Mouse (Mus musculus) limb, embryonic 10.5 days (tissue): ENCODE data around the gene Sowahc. TPM values are rescaled to one million over a fixed set of nuclear protein-coding genes. Genes with fewer than 3 reads are reported as not detected.

Experiments
- DNase-seq: peaks from one replicate; pipeline ENCODE4 v3.0.0-alpha.2; 2017; ENCODE audit warnings: low spot score
- H3K27ac ChIP-seq: fragments of 300-500 bp; sonication (generic); 2 replicates; pipeline ENCODE4 v1.5.1; 2016; ENCODE audit warnings: mild to moderate bottlenecking
- H3K27me3 ChIP-seq: fragments of 300-500 bp; sonication (generic); 2 replicates; pipeline ENCODE4 v1.6.1; 2016; ENCODE audit warnings: low read depth, mild to moderate bottlenecking; ENCODE audit not compliant: poor library complexity, severe bottlenecking
- H3K36me3 ChIP-seq: fragments of 300-500 bp; sonication (generic); 2 replicates; pipeline ENCODE4 v1.6.1; 2016; ENCODE audit warnings: mild to moderate bottlenecking, moderate library complexity
- H3K4me1 ChIP-seq: fragments of 300-500 bp; sonication (generic); 2 replicates; pipeline ENCODE4 v1.6.1; 2016
- H3K4me3 ChIP-seq: fragments of 300-500 bp; sonication (generic); 2 replicates; pipeline ENCODE4 v1.5.1; 2016; ENCODE audit warnings: mild to moderate bottlenecking, moderate library complexity
- H3K9me3 ChIP-seq: fragments of 300-500 bp; sonication (generic); replicated peaks from 2 replicates; pipeline ENCODE4 v1.6.1; 2016; ENCODE audit warnings: mild to moderate bottlenecking
- WGBS: fragments of 180-500 bp; shearing (Covaris S2); methylation state at CpG from one replicate; pipeline ENCODE4 v1.1.7; 2016; 5-methylcytosine and 5-hydroxymethylcytosine counted together
- polyA plus RNA-seq: library from polyadenylated mRNA; unstranded; fragments of >200 nt; fragmentation: Nextera tagmentation; extraction: Ambion mirVana; gene quantifications from 2 replicates; pipeline ENCODE4 v1.2.1, GENCODE M21; 2016

The Sowahc gene
- polyA plus RNA-seq, 1 experiment from 2014 or later: 12.1 TPM

DNA sequence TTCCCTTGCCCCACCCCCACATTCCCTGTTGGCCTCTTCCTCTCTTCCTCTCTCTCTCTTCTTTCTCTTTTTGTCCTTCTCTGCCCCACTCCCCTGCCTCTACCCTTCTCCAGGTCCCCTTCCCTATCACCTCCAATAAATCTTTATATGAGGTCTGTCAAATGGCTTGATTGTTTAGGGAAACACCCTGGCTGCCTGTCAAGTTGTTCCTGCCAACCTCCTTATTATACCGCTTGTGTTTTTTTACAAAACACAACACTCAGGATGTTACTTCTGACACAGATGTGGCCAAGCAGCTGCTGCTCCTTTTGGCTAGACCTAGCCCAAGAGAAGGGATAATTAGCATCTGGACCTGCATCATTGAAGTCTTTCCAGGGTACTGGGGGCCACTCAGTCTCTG, 40.3 kb downstream of the Sowahc start:
- H3K9me3 ChIP-seq: no peaks in the 10 kb centered on the region
- no peak overlapping the region for H3K4me3 ChIP-seq
- H3K27me3 ChIP-seq: no peaks in the 10 kb centered on the region
- WGBS: 83% methylated on average over 1 of the region's 1 CpGs
- no peak overlapping the region for H3K27ac ChIP-seq
- no peak for DNase-seq
- H3K36me3 ChIP-seq: no peaks in the 10 kb centered on the region
- H3K4me1 ChIP-seq: peaks cover 26% of the 10 kb centered on the region

DNA sequence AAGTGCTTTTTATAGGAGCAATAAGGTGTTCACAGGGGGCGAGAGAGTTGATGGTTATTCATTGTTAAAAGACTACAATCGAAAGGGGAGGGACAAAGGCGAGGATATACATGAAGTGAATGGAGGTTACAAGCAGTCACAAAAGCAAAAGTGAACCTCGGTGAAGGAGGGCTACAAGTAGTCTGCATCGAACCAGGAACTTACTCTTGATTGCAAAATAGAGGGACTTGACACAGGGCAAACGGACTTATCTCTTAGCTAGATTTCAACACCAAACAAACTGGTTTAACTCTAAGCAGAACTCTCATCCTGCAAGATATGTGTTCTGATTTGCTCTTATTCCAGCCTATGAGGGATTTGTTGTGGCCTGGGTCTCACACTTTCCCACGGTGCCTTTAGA, 41.2 kb downstream of the Sowahc start:
- 88% methylated on average over 7 of the region's 7 CpGs for WGBS
- Histone ChIP-seq H3K9me3 (no peaks in the 10 kb centered on the region), H3K27me3 (no peaks in the 10 kb centered on the region), H3K36me3 (no peaks in the 10 kb centered on the region), H3K4me1 (peaks cover 30% of the 10 kb centered on the region), H3K4me3 (no peak overlapping the region), H3K27ac (no peak overlapping the region)
- DNase-seq: no peak

DNA sequence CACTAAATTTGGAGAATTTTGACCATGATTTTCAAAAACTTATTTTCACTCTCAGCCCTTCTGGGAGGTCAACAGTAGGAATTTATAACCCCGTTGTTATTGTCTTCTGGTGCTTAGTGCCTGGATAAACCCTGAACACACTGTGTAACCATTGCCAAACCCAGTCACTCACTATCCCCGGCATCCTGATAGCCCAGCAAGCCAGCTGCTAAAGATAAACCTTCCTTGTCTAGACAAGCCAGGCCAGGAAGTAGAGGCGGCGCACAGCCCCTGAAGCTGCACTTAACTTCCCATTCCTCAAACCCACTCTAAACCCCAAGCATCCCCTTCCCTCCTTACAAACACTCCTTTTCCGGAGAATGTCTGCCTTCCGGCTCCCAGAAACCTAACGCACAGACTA, 43.3 kb downstream of the Sowahc start:
- Histone ChIP-seq H3K4me1 (peaks cover 31% of the 10 kb centered on the region), H3K4me3 (no peak overlapping the region), H3K27me3 (no peaks in the 10 kb centered on the region), H3K27ac (no peak overlapping the region), H3K9me3 (no peaks in the 10 kb centered on the region), H3K36me3 (no peaks in the 10 kb centered on the region)
- no peak for DNase-seq
- 66% methylated on average over 7 of the region's 7 CpGs for WGBS

DNA sequence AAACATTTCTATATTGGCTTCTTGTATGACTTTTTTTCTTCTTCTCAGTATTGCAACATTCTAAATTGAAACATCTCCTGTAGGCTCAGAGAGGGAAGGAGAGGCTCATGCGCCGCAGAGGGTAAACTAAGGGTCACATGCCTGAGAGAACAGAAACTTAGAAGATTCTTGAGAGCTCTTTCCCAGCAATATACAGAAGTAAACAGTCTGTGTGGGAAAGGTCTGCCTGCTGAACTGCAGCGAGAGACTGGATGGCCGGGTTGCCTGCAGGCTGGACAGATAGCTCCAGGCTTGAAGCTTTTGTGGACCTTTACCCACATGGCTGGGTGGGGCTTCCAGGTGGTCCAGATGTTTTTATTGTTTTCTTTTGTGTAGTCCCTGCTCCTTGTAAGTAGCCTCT, 43.9 kb downstream of the Sowahc start:
- H3K27ac ChIP-seq: no peak overlapping the region
- DNase-seq: no peak
- H3K4me3 ChIP-seq: no peak overlapping the region
- WGBS: 58% methylated on average over 4 of the region's 4 CpGs
- peaks cover 31% of the 10 kb centered on the region for H3K4me1 ChIP-seq
- no peaks in the 10 kb centered on the region for H3K36me3 ChIP-seq
- no peaks in the 10 kb centered on the region for H3K27me3 ChIP-seq
- no peaks in the 10 kb centered on the region for H3K9me3 ChIP-seq

DNA sequence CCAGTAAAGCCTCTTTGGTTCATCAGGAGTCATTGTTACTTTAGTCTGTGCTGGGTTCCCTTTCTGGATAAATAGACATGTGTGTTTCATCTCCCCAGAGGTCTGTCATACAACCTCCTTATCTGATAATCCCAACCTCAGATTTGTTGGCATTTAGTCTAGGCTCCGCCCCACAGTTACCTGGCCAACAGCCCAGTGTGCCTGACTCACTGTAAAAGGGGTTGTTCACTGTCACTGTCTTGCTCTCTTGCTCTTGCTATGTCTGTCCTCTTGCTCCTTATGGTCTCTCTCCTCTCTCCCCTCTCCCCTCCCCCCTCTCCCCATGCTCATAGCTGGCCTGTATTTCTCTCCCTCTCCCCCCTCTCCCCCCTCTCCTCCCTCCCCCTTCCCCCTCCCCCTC, 44.3 kb downstream of the Sowahc start:
- Histone ChIP-seq H3K27me3 (no peaks in the 10 kb centered on the region), H3K36me3 (no peaks in the 10 kb centered on the region), H3K27ac (no peak overlapping the region), H3K9me3 (no peaks in the 10 kb centered on the region), H3K4me1 (peaks cover 31% of the 10 kb centered on the region), H3K4me3 (no peak overlapping the region)
- WGBS: 82% methylated on average over 1 of the region's 1 CpGs
- DNase-seq: no peak

DNA sequence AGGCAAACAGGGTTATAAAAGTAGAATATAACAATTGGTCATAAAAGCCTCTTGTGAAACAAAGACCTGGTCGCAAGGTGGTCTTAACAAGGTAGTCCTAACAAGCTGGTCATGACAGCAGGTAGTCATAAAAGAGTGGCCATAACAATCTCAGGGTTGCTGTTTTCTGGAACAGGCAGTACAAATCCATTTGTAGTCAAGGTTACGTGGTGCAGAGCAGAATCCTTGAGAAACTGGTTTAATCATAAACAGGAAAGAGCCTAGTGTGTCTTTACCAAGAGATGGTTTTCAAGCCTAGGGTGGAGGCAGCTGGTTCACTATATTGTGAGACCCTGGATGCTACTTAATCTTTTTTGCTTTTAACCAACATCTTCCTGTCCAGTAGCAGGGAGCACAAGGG, 45.5 kb downstream of the Sowahc start:
- Histone ChIP-seq H3K27ac (no peak overlapping the region), H3K36me3 (no peaks in the 10 kb centered on the region), H3K4me3 (no peak overlapping the region), H3K27me3 (no peaks in the 10 kb centered on the region), H3K4me1 (peaks cover 25% of the 10 kb centered on the region), H3K9me3 (no peaks in the 10 kb centered on the region)
- WGBS: 80% methylated on average over 2 of the region's 2 CpGs
- no peak for DNase-seq

DNA sequence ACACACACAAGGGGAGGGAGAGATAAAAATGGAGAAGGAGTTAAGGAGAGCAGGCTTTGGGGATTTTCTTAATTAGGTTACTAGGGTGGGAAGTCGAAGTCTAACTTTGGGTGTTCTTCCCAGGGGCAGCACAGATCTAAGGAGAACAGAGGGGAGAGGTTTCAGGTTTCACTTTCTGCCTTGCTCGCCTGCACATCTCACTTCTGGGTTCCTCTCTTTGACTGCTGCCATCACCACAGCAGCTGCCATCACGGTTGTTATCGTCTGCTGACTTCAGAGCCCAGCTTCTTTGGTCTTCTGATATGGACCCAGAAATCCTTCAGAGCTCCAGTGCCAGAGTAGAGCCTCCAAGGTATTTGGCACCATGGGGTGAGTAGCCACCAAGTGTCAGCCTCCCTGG, 46.4 kb downstream of the Sowahc start:
- Histone ChIP-seq H3K27ac (no peak overlapping the region), H3K4me1 (peaks cover 27% of the 10 kb centered on the region), H3K36me3 (no peaks in the 10 kb centered on the region), H3K4me3 (no peak overlapping the region), H3K27me3 (no peaks in the 10 kb centered on the region), H3K9me3 (no peaks in the 10 kb centered on the region)
- no peak for DNase-seq
- WGBS: 40% methylated on average over 4 of the region's 4 CpGs

DNA sequence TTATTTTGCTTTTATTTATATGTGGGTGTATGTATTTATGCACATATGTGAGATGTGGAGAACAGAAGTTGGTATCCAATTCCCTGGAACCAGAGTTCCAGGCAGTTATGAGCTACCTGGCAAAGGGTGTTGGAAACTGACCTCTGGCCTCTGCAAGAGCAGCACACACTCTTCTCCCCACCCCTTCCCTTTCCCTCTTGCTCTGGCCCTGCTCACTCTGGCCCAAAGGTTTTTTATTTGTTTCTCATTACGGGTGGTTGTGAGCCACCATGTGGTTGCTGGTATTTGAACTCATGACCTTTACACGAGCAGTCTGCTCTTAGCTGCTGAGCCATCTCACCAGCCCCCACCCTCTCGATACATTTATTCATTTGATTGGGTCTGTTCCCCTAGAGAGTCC, 47.0 kb downstream of the Sowahc start:
- peaks cover 27% of the 10 kb centered on the region for H3K4me1 ChIP-seq
- no peaks in the 10 kb centered on the region for H3K36me3 ChIP-seq
- no peak overlapping the region for H3K4me3 ChIP-seq
- DNase-seq: no peak
- no peaks in the 10 kb centered on the region for H3K9me3 ChIP-seq
- whole genome bisulfite sequencing: 24% methylated on average over 3 of the region's 3 CpGs
- no peak overlapping the region for H3K27ac ChIP-seq
- H3K27me3 ChIP-seq: no peaks in the 10 kb centered on the region

DNA sequence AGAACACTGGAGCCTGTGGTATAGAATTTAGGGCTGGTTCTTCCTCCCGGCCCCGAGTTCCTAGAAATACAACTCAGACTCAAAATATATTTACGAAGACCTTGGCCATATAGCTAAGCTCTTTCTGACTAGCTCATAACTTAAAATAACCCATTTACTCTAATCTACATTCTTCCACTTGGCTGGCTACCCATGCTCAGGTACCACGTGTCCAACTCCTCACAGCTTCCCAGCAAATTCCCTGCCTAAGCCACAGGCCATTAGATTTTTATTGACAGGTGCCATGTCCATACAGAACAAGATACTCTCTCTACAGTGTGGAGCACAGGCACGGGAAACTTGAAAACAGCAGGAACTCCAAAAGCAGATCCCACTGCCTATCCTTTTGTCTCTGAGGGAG, 54.0 kb downstream of the Sowahc start:
- WGBS: 90% methylated on average over 5 of the region's 5 CpGs
- Histone ChIP-seq H3K27ac (no peak overlapping the region), H3K4me1 (peaks cover 11% of the 10 kb centered on the region; the same call in 1 of the 2 replicates), H3K27me3 (no peaks in the 10 kb centered on the region), H3K9me3 (no peaks in the 10 kb centered on the region), H3K4me3 (no peak overlapping the region), H3K36me3 (no peaks in the 10 kb centered on the region)
- DNase-seq: no peak

Other genes starting within 250 kb of the Sowahc start
- 45.0 and 45.4 TPM in 2 replicates for gene Sept10, start 106 bp upstream of the Sowahc start, polyA plus RNA-seq
- gene P4ha1, start 101.3 kb downstream of the Sowahc start, polyA plus RNA-seq: 53.3 and 53.6 TPM in 2 replicates
- 14.7 and 16.1 TPM in 2 replicates for gene Gm10273, start 173.7 kb downstream of the Sowahc start, polyA plus RNA-seq
- not detected in 2 replicates for gene Pla2g12b, start 181.7 kb downstream of the Sowahc start, polyA plus RNA-seq
- gene Oit3, start 219.8 kb downstream of the Sowahc start, polyA plus RNA-seq: 0.84 and 0.88 TPM in 2 replicates